Mouse (Mus musculus): ENCODE measurements around the gene Nfe2. TPM values are rescaled to one million over a fixed set of nuclear protein-coding genes. Genes with fewer than 3 reads are reported as not detected.

Nfe2 gene
- total RNA-seq (2021), result not detected

DNA sequence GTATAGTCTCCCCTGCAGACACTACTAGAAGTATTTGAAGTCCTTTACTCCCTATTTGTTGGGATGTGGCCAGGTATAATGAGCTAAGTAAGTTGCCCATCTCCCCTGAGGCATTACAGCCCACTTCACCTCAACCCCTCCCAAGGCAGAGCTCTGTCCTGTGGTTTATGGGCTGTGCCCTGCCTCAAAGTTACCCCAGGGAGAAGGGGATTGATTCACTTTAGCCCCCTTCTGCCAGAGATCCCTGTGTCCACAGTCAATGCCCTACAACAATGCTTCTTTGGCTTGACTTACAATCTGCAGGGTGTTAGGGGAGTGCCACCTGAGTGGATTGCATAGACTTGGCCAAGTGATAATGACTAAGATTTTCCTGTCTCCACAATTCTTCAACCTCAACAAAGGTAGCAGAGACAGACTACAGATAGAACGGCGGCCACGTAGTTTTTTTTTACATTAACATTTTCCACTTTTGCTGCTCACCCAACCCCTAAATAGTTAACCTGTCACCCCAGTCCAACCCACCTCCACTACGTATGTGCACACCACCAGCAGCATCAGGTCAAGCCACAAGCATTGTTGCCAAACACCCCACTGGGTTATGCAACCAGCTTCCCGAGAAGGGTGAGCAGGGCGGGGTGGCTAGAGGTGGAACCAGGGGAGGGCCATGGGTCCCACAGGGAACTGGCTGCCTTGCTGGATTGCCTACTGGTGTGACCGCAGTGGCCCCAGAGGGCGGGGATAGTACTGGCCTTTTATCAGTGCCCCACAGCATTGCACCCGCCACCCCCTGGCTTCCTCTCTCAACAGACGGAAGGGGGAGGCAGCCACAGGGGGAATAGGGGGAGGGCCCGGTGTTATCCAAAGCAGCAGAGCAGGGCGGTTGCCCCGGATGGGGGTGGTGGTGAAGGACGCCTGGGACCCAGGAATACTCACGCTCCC, at the start of gene Nfe2:
Gene Nfe2, minus strand, starts transcription at position 614 of the 939 bp plus-strand sequence.
- peak in 1 of 2 experiments; percentile 64 for DNase-seq (ENCODE audit: extremely low spot score in 1 of 2, low spot score in 2 of 2)
- intact Hi-C loops (cut with DNase I), result no loop called here

DNA sequence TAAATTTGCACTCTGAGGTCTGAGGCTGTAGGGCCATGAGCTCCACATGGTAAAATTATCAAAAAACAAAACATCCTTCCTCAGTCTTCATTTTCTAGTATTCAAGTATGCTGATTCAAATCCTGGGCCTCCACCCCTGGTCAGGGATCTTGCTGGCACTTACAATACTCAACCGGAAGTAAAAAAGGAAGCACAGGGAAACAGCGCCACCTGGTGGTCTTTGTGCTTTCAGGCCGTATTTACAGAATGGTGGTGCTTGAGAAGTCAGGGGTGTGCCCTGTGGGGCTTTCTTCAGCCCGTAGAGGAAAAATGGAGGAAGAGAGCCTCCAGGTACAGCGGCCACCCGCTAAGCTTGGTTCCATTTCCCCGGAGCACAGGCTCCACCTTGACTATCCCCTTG, 48.9 kb upstream of the Nfe2 start:
- intact Hi-C loops (cut with DNase I), result loop anchor here (2.0 kb wide), 2 partner anchors 22 to 60 kb away; no protein-coding TSS in a partner anchor
- peak; percentile 90 to 91 for DNase-seq (ENCODE audit: extremely low spot score in 1 of 2, low spot score in 2 of 2)

DNA sequence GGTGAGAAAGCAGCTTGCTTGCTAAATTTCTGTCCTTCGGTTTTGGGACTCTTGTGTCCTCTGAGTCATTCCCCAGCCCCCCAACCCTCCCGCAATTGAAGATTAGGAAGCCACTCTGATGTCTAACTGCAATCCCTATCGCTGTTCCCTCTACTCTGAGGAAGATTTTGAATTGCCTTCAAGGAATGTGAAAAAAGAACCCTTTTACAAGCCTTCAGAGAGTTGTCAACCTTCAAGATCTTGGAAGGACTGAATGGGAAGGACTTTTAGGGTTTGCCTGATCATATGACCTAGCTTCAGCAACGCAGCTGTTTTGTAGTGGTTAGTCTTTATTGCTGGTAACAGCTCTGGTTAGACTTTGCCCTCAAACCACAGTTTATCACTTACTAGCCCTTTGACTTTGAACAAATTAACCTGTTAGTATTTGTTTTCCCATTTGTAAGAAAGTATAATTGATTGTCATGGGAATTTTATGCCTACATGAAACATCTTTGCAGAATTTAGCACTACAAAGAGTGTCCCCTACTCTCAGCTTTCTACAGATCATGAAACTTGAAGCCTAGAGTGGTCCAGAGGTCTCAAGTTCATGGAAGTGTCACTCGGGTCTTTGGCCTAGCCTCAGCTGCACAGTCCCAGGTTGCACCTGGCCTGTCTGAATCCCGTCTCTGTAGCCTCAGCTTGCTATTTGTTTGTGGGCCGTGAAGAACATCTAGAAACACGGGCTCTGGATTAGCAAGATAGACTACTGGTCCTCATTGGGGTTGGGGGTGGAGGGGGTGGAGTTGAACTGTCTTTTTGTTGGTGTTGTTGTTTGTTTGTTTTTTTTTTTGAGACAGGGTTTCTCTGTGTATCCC, 47.8 kb upstream of the Nfe2 start:
- no peak for DNase-seq (ENCODE audit: extremely low spot score in 1 of 2, low spot score in 2 of 2)
- intact Hi-C loops (cut with DNase I), result loop anchor here (2.0 kb wide), 2 partner anchors 21 to 59 kb away; no protein-coding TSS in a partner anchor

DNA sequence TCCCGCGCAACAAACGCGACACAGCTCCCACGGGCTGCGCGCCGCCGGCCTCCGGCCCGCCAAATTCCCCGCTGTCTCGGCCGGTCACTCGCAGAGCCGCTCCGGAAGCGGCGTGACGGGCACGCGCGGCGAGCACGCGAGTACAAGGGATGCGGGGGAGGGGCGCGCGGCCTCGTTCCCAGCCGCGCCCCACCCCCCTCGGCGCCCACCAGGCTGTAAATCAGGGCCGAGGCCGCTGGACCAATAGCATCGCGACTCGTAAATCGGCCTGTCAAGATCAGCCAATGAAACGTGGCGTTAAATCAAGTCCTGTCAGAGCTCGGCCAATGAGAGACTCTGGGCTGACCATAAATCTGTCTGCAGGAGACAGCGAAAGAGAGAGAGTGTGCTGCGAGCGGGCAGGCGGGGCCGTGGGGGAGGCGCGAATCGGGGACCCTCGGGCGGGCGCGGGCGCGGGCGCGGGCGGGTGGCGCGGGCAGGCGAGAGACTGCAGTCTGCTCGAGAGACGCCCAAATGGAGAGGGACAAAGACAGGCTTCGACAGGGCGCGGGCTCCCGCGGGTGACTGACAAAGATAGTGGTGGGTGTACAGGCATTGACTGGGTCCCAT, 47.0 kb upstream of the Nfe2 start:
- peak; percentile 97 to 99 for DNase-seq (ENCODE audit: extremely low spot score in 1 of 2, low spot score in 2 of 2)
- intact Hi-C loops (cut with DNase I), result no loop called here

GRCm38 (mm10) chr15:103304616-103304969, 46.4 kb upstream of the Nfe2 start:
- no peak for DNase-seq (ENCODE audit: extremely low spot score in 1 of 2, low spot score in 2 of 2)
- intact Hi-C loops (cut with DNase I), result no loop called here

GRCm38 (mm10) chr15:103303916-103304615, 45.9 kb upstream of the Nfe2 start:
- DNase-seq (ENCODE audit: extremely low spot score in 1 of 2, low spot score in 2 of 2), result no peak
- intact Hi-C loops (cut with DNase I), result no loop called here

- intact Hi-C loops (cut with DNase I), result no loop called here
- no peak for DNase-seq (ENCODE audit: extremely low spot score in 1 of 2, low spot score in 2 of 2)
Observed at GRCm38 (mm10) chr15:103302341-103303021, 44.3 kb upstream of the Nfe2 start.

DNA sequence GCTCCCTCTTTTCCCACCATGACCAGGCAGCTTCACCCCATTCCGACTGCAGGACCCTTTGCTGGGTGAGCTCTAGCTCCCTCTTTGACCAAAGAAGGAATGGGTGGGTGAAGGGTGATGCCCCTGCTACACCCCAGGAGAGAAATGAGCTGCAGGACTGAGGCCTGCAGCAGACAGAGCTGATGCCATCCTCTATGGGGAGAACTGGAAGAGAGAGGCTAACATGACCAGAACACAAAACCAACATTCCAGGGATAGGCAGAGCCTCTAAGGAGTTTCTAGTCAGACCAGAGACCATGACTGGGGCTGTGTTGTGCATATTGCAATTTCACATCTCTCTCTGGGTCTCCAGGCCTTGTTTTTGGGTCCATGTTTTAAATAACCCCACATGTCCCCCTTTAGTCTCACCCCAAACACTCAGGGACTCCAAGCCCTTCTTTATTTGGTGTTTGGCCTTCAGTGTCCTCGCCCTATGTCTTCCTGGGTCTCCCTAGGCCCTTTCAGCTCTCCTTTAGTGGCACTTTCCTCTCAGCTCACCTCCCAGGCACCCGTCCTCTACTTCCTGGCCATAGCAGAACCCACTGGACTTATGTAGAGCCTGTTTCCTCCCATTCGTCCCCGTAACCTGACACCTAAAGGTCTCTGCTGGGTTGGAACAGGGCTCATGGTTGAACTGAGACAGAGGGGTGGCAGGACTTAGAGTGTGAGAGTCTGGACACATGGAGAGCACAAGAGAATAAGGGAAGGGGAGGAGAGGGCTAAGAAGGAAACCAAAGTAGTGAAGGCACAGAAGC, 43.5 kb upstream of the Nfe2 start:
- intact Hi-C loops (cut with DNase I), result no loop called here

GRCm38 (mm10) chr15:103301046-103301445, 42.8 kb upstream of the Nfe2 start:
- no peak for DNase-seq (ENCODE audit: extremely low spot score in 1 of 2, low spot score in 2 of 2)
- intact Hi-C loops (cut with DNase I), result no loop called here

More for the DNA sequence above, 43.5 kb upstream of the Nfe2 start:
- DNase-seq (ENCODE audit: extremely low spot score in 1 of 2, low spot score in 2 of 2), result no peak

- intact Hi-C loops (cut with DNase I), result no loop called here
- no peak for DNase-seq (ENCODE audit: extremely low spot score in 1 of 2, low spot score in 2 of 2)
Observed at GRCm38 (mm10) chr15:103300560-103300959, 42.4 kb upstream of the Nfe2 start.

DNA sequence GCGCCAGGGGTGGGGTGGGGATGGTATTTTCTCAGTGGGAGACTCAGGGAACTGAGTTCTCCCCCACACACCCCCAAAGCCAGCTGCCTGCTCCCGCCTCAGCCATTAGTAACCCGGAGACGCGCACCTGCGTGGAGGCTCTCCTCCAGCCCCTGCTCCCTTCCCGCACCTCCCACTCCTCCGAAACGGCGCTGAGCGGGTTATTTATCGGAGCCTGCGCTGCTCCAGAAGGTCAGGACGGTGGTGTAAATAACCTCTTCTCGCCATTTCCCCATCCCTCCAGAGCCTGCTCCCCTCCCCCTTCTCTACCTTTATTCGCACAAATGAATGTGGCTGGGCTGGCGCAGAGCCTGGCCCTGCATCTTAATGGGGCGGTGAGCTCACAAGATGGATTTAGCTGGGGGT, 41.9 kb upstream of the Nfe2 start:
- intact Hi-C loops (cut with DNase I), result no loop called here
- DNase-seq (ENCODE audit: extremely low spot score in 1 of 2, low spot score in 2 of 2), result peak in 1 of 2 experiments; percentile 61

GRCm38 (mm10) chr15:103299644-103300043, 41.4 kb upstream of the Nfe2 start:
- intact Hi-C loops (cut with DNase I), result no loop called here
- no peak for DNase-seq (ENCODE audit: extremely low spot score in 1 of 2, low spot score in 2 of 2)

DNA sequence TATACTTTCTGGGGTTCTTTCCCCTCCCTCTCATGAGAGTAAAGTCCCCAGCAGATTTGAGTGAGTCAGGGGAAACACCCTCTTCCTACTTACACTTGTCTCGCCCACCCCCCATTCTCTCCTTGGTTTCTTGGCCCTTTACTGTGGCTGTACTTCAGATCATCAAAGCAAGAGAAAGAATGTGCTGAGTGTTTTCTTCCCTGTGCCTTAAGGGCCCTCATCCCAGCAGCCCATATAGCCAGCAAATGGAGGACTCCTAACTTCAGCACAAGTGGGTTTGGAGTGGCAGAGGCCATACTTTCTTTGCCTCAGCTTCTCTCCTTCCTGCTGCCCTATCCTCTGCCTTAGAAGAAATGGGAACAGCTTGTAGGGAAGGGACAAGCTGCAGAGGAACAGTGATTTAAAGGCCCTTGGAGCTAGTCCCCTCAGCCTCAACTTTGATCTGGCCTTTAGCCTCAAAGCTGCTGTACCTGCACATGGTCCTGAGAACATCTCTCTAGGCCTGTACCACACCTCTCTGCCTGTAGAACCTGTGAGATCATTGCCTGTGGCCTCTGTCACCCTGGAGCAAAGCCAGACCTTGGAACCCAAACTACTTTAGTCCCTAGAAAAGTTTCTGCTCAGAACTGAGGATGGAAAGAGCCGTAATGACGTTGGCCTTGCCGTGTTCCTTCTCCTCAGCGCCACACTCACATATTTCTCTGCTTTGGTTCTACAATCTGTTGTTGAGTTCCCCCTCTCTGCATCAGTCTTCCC, 40.8 kb upstream of the Nfe2 start:
- intact Hi-C loops (cut with DNase I), result no loop called here
- no peak for DNase-seq (ENCODE audit: extremely low spot score in 1 of 2, low spot score in 2 of 2)

- DNase-seq (ENCODE audit: extremely low spot score in 1 of 2, low spot score in 2 of 2), result no peak
- intact Hi-C loops (cut with DNase I), result no loop called here
Observed at GRCm38 (mm10) chr15:103298026-103298425, 39.8 kb upstream of the Nfe2 start.

DNA sequence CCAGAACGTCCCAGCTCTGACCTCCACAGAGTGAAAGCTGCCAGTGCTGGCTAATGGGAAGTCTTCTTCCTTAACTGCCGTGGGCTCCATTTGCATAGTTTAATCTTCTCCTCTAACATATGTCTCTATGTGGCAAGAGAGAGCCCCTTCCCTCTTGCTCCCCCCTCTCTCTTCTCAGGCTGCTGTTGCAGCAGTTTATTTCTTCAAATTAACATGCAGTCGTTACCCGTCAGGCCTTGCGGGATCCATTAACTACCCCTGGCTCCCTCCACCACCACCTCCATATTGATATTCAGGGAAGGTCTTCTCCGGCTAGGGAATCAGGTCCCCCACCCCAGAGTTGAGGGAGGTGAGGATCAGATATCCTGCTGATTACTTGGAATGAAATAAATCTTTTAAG, 39.1 kb upstream of the Nfe2 start:
- no peak for DNase-seq (ENCODE audit: extremely low spot score in 1 of 2, low spot score in 2 of 2)
- intact Hi-C loops (cut with DNase I), result no loop called here

DNA sequence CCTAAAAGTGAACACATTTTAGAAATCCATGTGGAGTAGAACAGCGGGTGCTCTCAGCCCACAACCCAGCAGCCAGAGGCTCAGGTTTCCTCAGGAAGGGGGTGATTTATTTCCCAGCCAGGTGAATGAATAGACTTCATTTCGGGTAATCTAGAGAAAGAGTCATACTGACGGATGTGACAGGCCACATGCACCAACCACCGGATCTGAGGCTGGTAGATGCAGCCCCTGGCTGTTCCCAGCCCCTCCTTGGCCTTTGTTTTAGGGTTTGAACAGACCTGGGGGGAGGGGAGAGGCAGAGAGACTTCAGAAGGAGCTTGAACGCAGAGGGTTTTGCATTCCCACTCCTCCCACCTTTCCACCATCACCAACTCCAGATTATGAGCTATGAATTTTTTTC, 37.6 kb upstream of the Nfe2 start:
- DNase-seq (ENCODE audit: extremely low spot score in 1 of 2, low spot score in 2 of 2), result no peak
- intact Hi-C loops (cut with DNase I), result no loop called here

- intact Hi-C loops (cut with DNase I), result no loop called here
- DNase-seq (ENCODE audit: extremely low spot score in 1 of 2, low spot score in 2 of 2), result no peak
Observed at GRCm38 (mm10) chr15:103294649-103295048, 36.4 kb upstream of the Nfe2 start.
